In the genomic region with DNA sequence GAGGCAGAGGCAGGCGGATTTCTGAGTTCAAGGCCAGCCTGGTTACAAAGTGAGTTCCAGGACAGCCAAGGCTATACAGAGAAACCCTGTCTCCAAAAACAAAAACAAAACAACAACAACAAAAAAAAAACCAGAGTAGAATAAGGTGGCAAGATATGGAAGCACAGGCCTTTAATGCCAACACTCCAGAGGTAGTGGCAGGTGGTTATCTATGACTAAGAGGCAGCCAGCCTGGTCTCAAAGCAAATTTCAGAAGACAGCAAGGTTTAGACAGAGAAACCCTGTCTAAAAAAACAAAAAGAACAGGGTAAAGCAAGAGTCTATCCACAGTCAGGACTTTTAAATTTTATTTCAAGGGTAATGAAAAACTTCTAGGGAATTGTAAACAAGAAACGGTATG, we compare ENCODE assay signal across 13 mouse cellular contexts. TPM values are rescaled to one million over a fixed set of nuclear protein-coding genes. Genes with fewer than 3 reads are reported as not detected.
DNase-seq lines count a peak whose midpoint lies in the region; ATAC-seq lines count a peak whose summit lies in the region.
"Had no signal": no experiment of that assay in that cellular context is flagged by ENCODE, and none has a peak within 500 bp of the region (broad histone marks: within the 10 kb centered on the region; RNA-seq: fewer than 3 reads in every experiment).

No protein-coding gene starts in this region.

- no peaks in the 10 kb centered on the region for H3K9me3 ChIP-seq in heart, embryonic 10.5 days
- no peaks in the 10 kb centered on the region for H3K9me3 ChIP-seq in neural tube, embryonic 12.5 days
- no peaks in the 10 kb centered on the region for H3K9me3 ChIP-seq in liver, embryonic 15.5 days (replicated peaks)

- peak overlapping the region; percentile 89; the same call in 1 of the 2 replicates for H3K4me3 ChIP-seq in heart, embryonic 10.5 days
- H3K4me3 ChIP-seq in neural tube, embryonic 12.5 days, result no peak overlapping the region; the same call in 1 of the 2 replicates
- H3K4me3 ChIP-seq in liver, embryonic 15.5 days (replicated peaks), result no peak overlapping the region; the same call in 1 of the 2 replicates

- no peak for DNase-seq in heart, embryonic 10.5 days (ENCODE audit: low spot score)
- no peak for DNase-seq in heart, adult 8-10 months (ENCODE audit: low spot score)
- DNase-seq in neural tube, embryonic 10.5 days (ENCODE audit: extremely low spot score, low spot score), result no peak
- no peak for DNase-seq in ovary, postnatal 36 days (ENCODE audit: low spot score)
- DNase-seq in adrenal gland, postnatal 4 days (ENCODE audit: low spot score in 2 of 2), result no peak
- DNase-seq: embryo, embryonic 11 days; gastrocnemius, postnatal 14 days; kidney, adult 18-20 months; right cerebral cortex, postnatal 4 days had no signal

- H3K4me2 ChIP-seq in neural tube, embryonic 12.5 days (replicated peaks), result peak overlapping the region; percentile 77
- H3K4me2 ChIP-seq in liver, embryonic 15.5 days, result peak overlapping the region; percentile 94

- ATAC-seq in neural tube, embryonic 12.5 days (ENCODE audit: low FRiP score, low read depth), result no peak
- ATAC-seq in liver, embryonic 15.5 days (ENCODE audit: insufficient read depth), result no peak
- ATAC-seq in erythroblast, adult 5-6 weeks (replicated peaks; ENCODE audit: low FRiP score, poor library complexity, severe bottlenecking), result no peak
- ATAC-seq: Patski had no signal

- H3K27ac ChIP-seq in heart, embryonic 10.5 days, result no peak overlapping the region
- no peak overlapping the region for H3K27ac ChIP-seq in neural tube, embryonic 12.5 days
- H3K27ac ChIP-seq in liver, embryonic 15.5 days (replicated peaks), result peak overlapping the region; percentile 84

- peaks cover 21% of the 10 kb centered on the region for H3K4me1 ChIP-seq in heart, embryonic 10.5 days
- H3K4me1 ChIP-seq in neural tube, embryonic 12.5 days, result peaks cover 12% of the 10 kb centered on the region
- H3K4me1 ChIP-seq in liver, embryonic 15.5 days (replicated peaks), result peaks cover 30% of the 10 kb centered on the region

- H3K9ac ChIP-seq in neural tube, embryonic 12.5 days, result no peak overlapping the region
- H3K9ac ChIP-seq in liver, embryonic 15.5 days, result 0 out of 2 replicates have a peak overlapping the region, but pooled peaks have one; percentile 79

- H3K36me3 ChIP-seq in heart, embryonic 10.5 days, result peaks cover 36% of the 10 kb centered on the region
- peaks cover 33% of the 10 kb centered on the region for H3K36me3 ChIP-seq in neural tube, embryonic 12.5 days
- peaks cover 36% of the 10 kb centered on the region for H3K36me3 ChIP-seq in liver, embryonic 15.5 days (replicated peaks)

- 87% methylated on average over 2 of the region's 2 CpGs for WGBS in heart, embryonic 10.5 days
- 92% methylated on average over 2 of the region's 2 CpGs for WGBS in neural tube, embryonic 12.5 days
- WGBS in liver, embryonic 15.5 days (ENCODE audit: insufficient replicate concordance), result 83% methylated on average over 2 of the region's 2 CpGs

- no peaks in the 10 kb centered on the region for H3K27me3 ChIP-seq in heart, embryonic 10.5 days (ENCODE audit: insufficient read depth, poor library complexity, severe bottlenecking)
- H3K27me3 ChIP-seq in neural tube, embryonic 12.5 days (replicated peaks), result no peaks in the 10 kb centered on the region
- H3K27me3 ChIP-seq in liver, embryonic 15.5 days, result 0 out of 2 replicates have a peak, but pooled peaks cover 9% of the 10 kb centered on the region
- H3K27me3 ChIP-seq: Patski had no signal

RNA-seq across cellular contexts. Expression of a gene that starts 1.3 kb away (rescaled TPM):
- polyA plus RNA-seq in heart, embryonic 10.5 days (2016; fragmentation: Nextera tagmentation; extraction: Ambion mirVana), result 19.0 and 19.4 TPM in 2 replicates
- 10 to 100 TPM; 13.2 to 16.8 (median 15.6) TPM for total RNA-seq in heart, adult 8-10 months (2022)
- 29.6 and 33.3 TPM in 2 replicates for polyA plus RNA-seq in neural tube, embryonic 12.5 days (2016; fragmentation: Nextera tagmentation; extraction: Ambion mirVana)
- 12.9 and 14.6 TPM in 2 replicates for polyA plus RNA-seq in liver, embryonic 15.5 days (2015; fragmentation: Nextera tagmentation; extraction: Ambion mirVana)
- total RNA-seq in adrenal gland, postnatal 4 days (2021), result 10 to 100 TPM; 32.5 to 35.9 TPM
- total RNA-seq in erythroblast, adult 5-6 weeks (2015; ENCODE audit: low replicate concordance), result 3.8 TPM in 1 of 2 replicates, not detected in the other
- total RNA-seq in erythroblast, adult 5-6 weeks (2017; ENCODE audit: low replicate concordance), result 2.1 and 4.7 TPM in 2 replicates

RNA-seq across cellular contexts. Expression of a gene that starts 9.5 kb away (rescaled TPM):
- 0.64 and 0.67 TPM in 2 replicates for polyA plus RNA-seq in heart, embryonic 10.5 days (2016; fragmentation: Nextera tagmentation; extraction: Ambion mirVana)
- 10 to 100 TPM; 20.6 to 52.4 (median 26.0) TPM for total RNA-seq in heart, adult 8-10 months (2022)
- polyA plus RNA-seq in neural tube, embryonic 12.5 days (2016; fragmentation: Nextera tagmentation; extraction: Ambion mirVana), result 0.60 and 0.63 TPM in 2 replicates
- polyA plus RNA-seq in liver, embryonic 15.5 days (2015; fragmentation: Nextera tagmentation; extraction: Ambion mirVana), result 1.8 and 1.9 TPM in 2 replicates
- total RNA-seq in adrenal gland, postnatal 4 days (2021), result 10 to 100 TPM; 33.9 to 34.4 TPM
- total RNA-seq in erythroblast, adult 5-6 weeks (2015; ENCODE audit: low replicate concordance), result 1.5 TPM in 1 of 2 replicates, not detected in the other
- not detected in 2 replicates for total RNA-seq in erythroblast, adult 5-6 weeks (2017; ENCODE audit: low replicate concordance)

RNA-seq across cellular contexts. Expression of a gene that starts 15.6 kb away (rescaled TPM):
- 2.0 and 7.9 TPM in 2 replicates for polyA plus RNA-seq in heart, embryonic 10.5 days (2016; fragmentation: Nextera tagmentation; extraction: Ambion mirVana)
- under 1 TPM in 3 of 4 experiments, not detected in 1; 0.11 to 0.13 (median 0.12) TPM for total RNA-seq in heart, adult 8-10 months (2022)
- polyA plus RNA-seq in neural tube, embryonic 12.5 days (2016; fragmentation: Nextera tagmentation; extraction: Ambion mirVana), result 0.11 TPM in 1 of 2 replicates, not detected in the other
- polyA plus RNA-seq in liver, embryonic 15.5 days (2015; fragmentation: Nextera tagmentation; extraction: Ambion mirVana), result 33.1 and 34.7 TPM in 2 replicates
- total RNA-seq in adrenal gland, postnatal 4 days (2021), result 1 to 10 TPM in 1 of 2 experiments, under 1 TPM in 1; 0.78 to 3.8 TPM
- total RNA-seq in erythroblast, adult 5-6 weeks (2015; ENCODE audit: low replicate concordance), result 1.0 TPM in 1 of 2 replicates, not detected in the other
- total RNA-seq in erythroblast, adult 5-6 weeks (2017; ENCODE audit: low replicate concordance), result 1.5 and 1.8 TPM in 2 replicates

RNA-seq across cellular contexts. Expression of a gene that starts 34.5 kb away (rescaled TPM):
- 19.8 and 19.9 TPM in 2 replicates for polyA plus RNA-seq in heart, embryonic 10.5 days (2016; fragmentation: Nextera tagmentation; extraction: Ambion mirVana)
- total RNA-seq in heart, adult 8-10 months (2022), result 100 to 1,000 TPM; 123 to 146 (median 133) TPM
- 13.0 and 13.5 TPM in 2 replicates for polyA plus RNA-seq in neural tube, embryonic 12.5 days (2016; fragmentation: Nextera tagmentation; extraction: Ambion mirVana)
- polyA plus RNA-seq in liver, embryonic 15.5 days (2015; fragmentation: Nextera tagmentation; extraction: Ambion mirVana), result 4.7 and 5.4 TPM in 2 replicates
- total RNA-seq in adrenal gland, postnatal 4 days (2021), result 10 to 100 TPM; 60.9 to 63.6 TPM
- not detected in 2 replicates for total RNA-seq in erythroblast, adult 5-6 weeks (2015; ENCODE audit: low replicate concordance)
- total RNA-seq in erythroblast, adult 5-6 weeks (2017; ENCODE audit: low replicate concordance), result not detected in 2 replicates

Comparison
In these comparisons a context has a peak if more than half of its experiments do, and no peak if none do; other contexts are left out.
1. RNA of a gene that starts 9.5 kb away (total RNA-seq): 33.9 to 34.4 TPM in adrenal gland, postnatal 4 days and 20.6 to 52.4 TPM in heart, adult 8-10 months; 1.5 TPM in erythroblast, adult 5-6 weeks; every median in the first group is over 4 times any median in the second.